Mouse (Mus musculus): Measurements from ENCODE around the gene Cited1. TPM values are rescaled to one million over a fixed set of nuclear protein-coding genes. Genes with fewer than 3 reads are reported as not detected.

Cited1 gene
- total RNA-seq (2021), result under 1 TPM; 0.71 to 0.76 TPM
- long read RNA-seq, experiment 1, result 0 reads
- long read RNA-seq, experiment 2, partial matches to known transcripts, result 0 of 1 reads
- long read RNA-seq, experiment 2, other reads (novel, unspliced or antisense), result 0 of 1 reads

DNA sequence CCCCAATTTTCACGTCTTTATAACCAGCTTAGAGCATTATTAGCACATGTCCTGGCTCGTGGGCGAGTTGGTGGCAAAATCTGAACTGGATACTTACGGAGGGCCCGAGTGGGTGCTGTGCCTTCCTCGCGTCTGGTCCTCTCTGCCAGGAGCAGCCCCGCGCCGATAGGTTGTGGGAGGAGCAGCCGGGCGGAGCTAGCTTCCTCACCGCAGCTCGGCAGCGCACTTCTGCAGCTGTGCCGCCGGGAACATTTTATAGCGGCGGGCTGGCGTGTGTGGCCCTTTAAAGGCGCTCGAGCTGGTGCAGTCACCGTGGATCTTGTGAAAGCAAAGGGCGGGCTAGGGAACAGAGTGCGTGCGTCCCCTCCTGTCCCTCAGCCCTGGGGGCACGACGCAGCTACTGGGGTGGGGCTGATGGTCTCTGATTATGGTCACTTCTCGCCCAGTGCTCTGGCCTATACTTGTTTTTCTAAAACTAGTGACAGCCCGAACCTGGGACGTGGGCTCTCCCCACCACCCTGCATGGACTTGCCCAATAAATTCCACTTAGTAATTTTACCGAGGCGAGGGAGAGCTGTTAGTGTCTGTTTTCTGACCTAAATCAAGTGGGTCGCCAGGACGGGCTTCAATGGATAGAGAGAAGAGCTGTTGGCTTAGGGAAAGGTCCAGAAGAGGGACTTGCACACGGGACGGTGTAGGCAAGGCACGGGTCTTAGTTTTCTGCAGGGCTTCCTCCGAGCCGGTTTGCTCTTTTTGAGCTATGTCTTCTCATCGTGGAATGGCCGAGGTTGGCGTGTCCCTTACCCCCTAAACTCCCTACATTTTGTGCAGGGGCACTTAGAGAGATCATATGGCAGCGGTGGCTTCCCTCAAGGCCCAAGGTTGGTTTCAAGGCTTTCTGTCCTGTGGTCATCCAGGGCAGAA, at the start of gene Cited1:
Gene Cited1 (minus strand): TSS at position 245 of the 924 bp plus-strand sequence.
- DNase-seq (ENCODE audit: low spot score), result peak; percentile 15

DNA sequence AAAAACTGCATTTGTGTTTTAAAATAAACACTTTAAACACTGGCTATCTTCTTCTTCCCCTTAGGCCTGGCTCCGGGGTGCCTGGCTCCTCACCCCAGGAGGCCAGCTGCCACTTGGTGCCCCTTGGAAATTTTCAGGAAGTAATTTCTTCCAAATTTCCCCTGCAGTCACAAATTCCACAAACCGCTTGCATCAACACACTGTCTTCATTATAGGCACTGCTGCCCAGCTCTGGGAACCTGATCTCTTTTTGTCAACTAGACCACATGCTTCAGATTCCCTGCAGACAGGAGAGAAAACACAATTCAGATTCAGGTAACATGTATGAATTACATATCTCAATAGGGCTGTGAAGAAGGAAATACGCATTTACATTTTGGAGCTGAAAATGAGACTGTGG, 32.9 kb upstream of the Cited1 start:
- DNase-seq (ENCODE audit: low spot score), result no peak

- DNase-seq (ENCODE audit: low spot score), result no peak
Observed at GRCm38 (mm10) chrX:102262620-102263345, 10.8 kb upstream of the Cited1 start.

DNA sequence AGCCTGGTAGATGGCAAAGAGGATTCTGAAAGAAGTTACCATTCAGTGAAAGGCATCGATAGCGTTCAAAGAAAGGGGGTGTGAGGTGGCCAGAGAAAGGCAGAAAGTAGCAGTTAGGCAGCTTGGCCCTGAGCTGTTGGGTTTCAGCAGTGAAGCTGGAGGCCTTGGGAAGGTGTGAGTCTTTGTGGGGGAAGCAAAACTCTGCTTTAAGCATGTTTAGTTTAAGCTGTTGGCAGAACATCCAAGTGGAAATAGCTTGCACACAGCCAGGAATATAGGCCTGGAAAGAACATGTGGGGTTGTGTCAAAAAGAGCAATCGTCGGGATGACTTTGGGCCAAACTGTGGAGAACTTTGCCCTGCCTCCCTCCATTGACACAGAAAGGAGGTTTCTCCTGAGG, 7.8 kb upstream of the Cited1 start:
- DNase-seq (ENCODE audit: low spot score), result no peak

- DNase-seq (ENCODE audit: low spot score), result no peak
Observed at GRCm38 (mm10) chrX:102253892-102254291, 1.9 kb upstream of the Cited1 start.

DNA sequence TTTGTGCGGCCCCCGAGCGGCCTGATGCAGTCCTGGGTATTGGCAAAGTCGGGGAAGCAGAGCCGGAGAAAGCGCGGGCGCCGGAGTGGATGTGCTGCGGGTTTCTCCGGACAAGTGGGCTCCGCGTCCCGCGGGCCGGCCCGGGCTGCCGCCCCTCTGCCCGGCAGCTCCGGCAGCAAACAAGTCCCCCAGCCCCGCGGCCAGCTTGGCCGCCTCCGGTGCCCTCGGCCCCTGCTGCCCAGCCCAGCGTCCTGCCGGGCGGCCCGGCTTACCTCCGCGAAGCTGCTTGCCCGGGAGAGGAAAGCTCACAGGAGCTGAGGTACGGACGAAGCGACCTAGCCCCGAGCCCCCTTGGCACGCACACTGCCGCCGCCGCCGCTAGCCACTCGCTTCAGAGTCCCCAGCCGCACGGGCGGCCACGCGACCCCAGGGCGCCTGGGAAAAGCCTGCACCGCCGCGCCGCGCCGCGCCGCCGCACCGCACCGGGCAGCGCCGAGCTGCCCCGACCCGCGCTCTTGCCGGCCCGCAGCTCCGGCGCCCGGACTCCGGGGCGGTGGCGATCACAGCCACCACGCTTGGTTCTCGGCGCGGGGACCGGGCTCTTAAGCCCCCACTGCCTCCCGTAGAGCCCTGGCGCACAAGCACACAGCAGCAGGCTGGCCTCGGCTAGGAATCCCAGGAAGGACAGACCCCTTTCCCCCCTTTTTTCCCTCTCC, 602 bp downstream of the Cited1 start:
- DNase-seq (ENCODE audit: low spot score), result no peak

- DNase-seq (ENCODE audit: low spot score), result no peak
Observed at GRCm38 (mm10) chrX:102250891-102251170, 1.1 kb downstream of the Cited1 start.

DNA sequence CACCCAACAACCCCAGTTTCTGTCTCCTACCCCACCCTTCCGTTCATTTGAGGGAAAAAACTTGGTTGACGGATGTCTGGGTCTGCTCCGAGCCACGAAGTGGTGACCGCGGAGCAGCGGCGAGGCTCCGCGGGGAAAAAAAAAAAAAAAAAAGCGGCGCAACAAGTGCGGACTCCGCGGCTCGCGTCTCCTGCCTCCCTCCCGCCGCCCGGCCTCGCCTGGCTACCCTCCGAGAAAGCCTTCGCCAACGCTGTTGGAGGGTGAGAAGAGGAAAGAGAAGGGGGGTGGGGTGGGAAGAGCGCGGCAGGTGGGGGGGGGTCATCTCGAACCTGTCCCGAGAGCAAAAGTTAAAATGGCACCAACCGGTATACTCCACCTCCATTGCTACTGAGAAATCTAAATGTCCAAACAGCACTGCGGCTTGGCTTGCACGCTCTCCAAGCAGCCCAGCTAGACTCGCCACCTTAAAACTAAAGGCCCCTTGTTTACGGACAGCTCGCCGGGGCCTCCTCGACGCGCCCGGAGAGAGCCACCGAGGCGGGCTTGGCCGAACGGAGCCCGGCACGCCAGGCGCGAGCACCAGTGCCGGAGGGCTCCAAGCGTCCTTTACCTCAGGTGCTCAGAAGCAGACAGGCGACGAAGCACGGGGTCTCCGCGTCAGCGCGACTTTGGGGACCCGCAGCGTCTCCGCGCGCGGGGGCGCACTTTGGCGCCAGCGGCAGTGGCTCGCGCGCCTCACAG, 1.7 kb downstream of the Cited1 start:
- no peak for DNase-seq (ENCODE audit: low spot score)

DNA sequence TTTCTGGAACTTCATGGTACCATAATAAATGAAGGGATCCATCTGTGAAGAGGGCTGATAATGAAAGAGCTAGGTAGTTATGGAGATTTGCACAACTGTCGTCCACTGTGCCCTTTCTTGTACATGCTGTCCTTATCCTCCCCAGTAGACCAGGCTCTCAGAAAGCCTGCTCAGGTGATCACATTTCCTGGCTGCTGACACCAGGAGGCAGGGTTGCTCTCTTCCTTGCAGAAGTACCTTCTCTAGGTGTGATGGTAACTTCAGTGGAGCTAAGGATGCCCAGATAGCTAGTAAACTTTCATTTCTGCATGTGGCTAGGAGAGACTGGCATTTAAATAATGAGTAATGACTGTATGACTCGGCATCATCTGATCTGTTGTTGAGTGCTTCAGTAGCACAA, 7.6 kb downstream of the Cited1 start:
- DNase-seq (ENCODE audit: low spot score), result no peak

GRCm38 (mm10) chrX:102219126-102219525, 32.9 kb downstream of the Cited1 start:
- peak; percentile 6 for DNase-seq (ENCODE audit: low spot score)

- DNase-seq (ENCODE audit: low spot score), result peak; percentile 3
Observed at GRCm38 (mm10) chrX:102215356-102215755, 36.6 kb downstream of the Cited1 start.

Small RNAs within 50 kb of the gene (microRNA-seq; reads per million reads assigned to microRNA genes)
- not detected for gene Gm26318

Other genes with a start within 250 kb of the Cited1 start
- under 1 TPM; 0.50 to 0.55 TPM for gene Rtl5, start 180.9 kb downstream of the Cited1 start, total RNA-seq (2021)
- 10 to 100 TPM; 35.5 to 38.2 TPM for gene Pin4, start 132.7 kb downstream of the Cited1 start, total RNA-seq (2021)
- gene Ercc6l, start 95.1 kb downstream of the Cited1 start, total RNA-seq (2021), result under 1 TPM; 0.09 to 0.11 TPM
- 100 to 1,000 TPM; 453 to 571 TPM for gene Rps4x, start 62.8 kb downstream of the Cited1 start, total RNA-seq (2021)